Mouse (Mus musculus) 416B (cell line): Measurements from ENCODE around the gene Cfap300.

Experiments used
- DNase-seq: peaks from one replicate; pipeline ENCODE4 v3.0.0; 2011; ENCODE audit warnings: low read depth

The Cfap300 gene

DNA sequence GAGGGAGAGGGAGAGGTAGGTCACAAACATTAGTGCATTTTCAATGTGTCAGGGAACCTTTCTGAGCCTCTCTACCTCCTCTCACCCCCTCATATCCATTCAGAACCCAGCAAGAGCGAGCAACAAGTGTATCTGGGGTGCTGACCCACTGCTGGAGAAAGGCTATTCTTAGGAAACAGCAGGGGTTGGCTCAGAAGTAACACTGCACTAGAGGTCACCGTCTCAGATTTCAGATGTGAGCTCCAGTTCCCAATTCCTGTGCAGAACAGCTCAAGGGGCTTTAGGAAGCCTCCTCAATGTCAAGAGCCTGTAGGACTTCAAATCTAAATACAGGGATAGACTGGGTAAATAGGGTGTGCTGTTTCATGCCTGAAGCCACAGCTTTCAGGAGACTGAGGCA lies 59.0 kb downstream of the Cfap300 start:
- DNase-seq: no peak

DNA sequence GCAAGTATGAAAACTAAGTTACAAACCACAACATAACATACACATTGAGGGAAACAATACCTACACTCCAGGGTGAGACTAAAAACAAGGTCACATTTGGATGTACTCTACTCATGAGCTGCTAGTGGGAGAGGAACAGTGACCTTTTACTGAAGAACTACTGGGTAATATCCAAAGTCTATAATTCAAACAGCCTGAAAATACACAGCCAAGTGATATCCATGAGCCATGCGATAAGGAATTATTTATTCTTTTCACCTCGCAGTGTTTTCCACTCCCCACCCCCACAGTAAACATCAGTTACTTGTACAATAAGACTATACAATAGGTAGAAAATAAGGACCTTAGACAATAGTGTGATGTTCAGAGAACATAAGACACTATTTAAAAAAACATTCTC lies 62.5 kb downstream of the Cfap300 start:
- DNase-seq: no peak

DNA sequence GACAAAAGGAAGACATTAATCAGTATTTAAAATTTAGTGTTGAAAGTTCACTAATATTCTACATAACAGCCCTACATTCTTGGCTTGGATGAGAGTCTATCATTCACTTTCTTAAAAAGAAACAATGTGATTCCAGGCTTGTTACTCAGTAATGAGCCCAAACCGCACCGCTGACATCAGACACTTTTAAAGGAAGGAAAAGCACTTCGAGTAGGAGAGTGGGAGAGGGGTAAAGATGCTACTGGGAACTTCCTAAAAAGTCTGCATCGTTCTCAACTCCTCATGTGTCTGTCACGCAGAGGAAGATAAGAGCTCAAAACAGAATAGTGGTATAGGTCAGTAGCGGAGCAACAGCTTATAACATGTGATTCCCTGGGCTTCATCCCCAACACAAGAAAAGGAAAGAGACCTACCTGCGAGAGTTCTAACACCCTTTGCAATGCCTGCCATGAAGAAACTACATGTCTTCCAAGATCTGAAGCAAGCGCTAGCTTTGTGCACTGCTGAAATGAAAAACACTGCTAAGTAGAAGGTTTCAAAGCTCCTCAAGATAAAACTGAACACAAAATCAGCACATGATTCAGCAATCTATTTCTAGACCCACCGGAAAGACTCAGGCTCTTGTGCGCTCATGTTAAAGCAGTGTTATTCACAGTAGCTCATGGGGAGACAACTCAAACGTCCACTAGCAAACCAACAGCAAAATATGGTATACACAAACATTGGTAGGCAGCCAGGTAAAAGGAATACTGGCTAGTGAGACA lies 63.3 kb downstream of the Cfap300 start:
- DNase-seq: no peak

DNA sequence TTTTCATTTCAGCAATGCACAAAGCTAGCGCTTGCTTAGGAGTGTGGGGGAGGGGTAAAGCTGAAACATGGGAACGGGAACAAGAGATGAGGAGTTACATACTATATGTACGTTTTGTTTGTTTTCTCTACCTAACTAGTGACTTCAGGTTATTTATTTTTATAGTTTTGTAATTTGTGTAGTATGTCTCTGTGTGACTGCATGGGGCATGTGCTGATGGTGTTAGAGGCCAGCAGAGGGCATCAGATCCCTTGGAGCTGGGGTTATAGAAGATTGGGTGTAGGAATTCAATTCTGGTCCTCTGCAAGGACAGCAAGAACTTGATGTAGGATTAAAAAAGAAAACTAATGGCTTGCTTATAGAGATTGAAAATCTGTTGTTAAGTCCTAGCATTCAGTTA lies 64.1 kb downstream of the Cfap300 start:
- peak; percentile 16 for DNase-seq

DNA sequence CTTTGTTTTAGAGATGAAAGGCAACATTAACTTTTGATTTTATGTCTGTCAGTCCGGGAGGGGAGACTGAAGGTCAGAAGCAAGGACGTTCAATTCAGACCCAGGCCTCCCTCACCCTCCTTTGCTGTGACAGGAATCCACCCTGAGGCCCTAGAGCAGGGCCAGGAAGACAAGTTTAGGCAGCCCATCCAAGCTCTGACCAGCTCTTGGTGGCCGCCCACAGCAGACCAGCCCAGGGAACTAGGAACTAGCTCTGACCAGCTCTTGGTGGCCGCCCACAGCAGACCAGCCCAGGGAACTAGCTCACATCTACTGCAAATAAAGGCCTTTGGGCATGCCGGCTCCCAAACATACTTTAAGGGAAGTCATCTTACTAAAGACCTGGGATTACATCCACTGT lies 65.0 kb downstream of the Cfap300 start:
- DNase-seq: no peak

DNA sequence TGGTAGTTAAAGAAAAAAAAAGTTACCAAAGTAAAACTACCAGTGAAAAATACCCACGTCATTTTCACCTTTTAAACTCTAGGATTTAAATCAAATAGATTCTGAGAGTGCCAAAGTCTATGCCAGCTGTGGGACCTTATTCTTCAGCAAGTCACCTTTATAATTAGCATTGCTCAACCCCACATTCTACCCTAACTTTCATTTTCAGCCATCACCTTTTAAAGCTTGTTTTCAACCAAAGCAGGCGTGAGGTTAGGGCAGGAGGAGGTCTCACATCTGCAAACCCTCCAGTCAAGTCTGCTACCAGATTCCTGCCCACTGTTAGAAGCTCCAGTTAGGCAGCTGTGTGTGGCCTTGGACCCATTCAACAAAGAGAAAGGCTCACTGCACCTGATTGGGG lies 70.6 kb downstream of the Cfap300 start:
- DNase-seq: no peak
